In the genomic region with DNA sequence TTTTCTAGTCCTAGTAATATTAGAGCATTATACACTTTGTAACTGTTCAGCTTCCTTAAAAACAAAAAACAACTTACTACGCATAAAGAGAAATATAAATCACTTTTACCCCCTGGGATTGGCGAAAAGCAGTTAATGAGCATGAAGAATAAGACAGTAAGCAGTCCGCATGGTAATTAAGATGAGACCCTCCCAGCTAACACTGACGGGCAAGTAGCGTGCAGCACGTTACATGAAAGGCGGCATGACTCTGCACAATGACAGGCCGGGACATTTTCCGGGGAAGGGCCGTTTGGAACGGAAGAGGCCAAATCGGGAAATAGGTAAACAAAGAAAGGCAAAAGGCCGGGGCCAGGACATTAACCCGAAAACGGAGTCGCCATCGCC, we compare ENCODE assay signal across 8 mouse cellular contexts. TPM values are rescaled to one million over a fixed set of nuclear protein-coding genes. Genes with fewer than 3 reads are reported as not detected.
A peak's percentile ranks its signal among the peaks of the same experiment; 100 is the strongest.
DNase-seq lines count a peak whose midpoint lies in the region; ATAC-seq and TF ChIP-seq lines count a peak whose summit lies in the region.

No protein-coding gene starts in this region.

- ATAC-seq in erythroblast, adult 5-6 weeks (replicated peaks; ENCODE audit: low FRiP score, poor library complexity, severe bottlenecking): peak; percentile 71

- H3K36me3 ChIP-seq in ES-E14 (ENCODE audit: control insufficient read depth, insufficient read depth, low read length, poor library complexity, severe bottlenecking): no peaks in the 10 kb centered on the region; the same call in 1 of the 2 replicates

- peak overlapping the region; percentile 72 to 79 for H3K4me3 ChIP-seq in ES-E14 (ENCODE audit: insufficient read depth in 1 of 2, low read depth in 1 of 2, low read length in 2 of 2, poor library complexity in 1 of 2, severe bottlenecking in 1 of 2)

- peak; percentile 92 for DNase-seq in gastrocnemius, adult 18-20 months (ENCODE audit: low spot score)
- no peak for DNase-seq in gastrocnemius, postnatal 25 days
- DNase-seq in ES-E14 (ENCODE audit: low read depth, low spot score): no peak
- DNase-seq in kidney, adult 9 months: peak; percentile 96
- DNase-seq in lung, postnatal 10 days: peak; percentile 93
- peak; percentile 89 for DNase-seq in telencephalon, adult 2 months (ENCODE audit: low read depth, low spot score)
- no peak for DNase-seq in cerebellum, adult 8-10 months

- in situ Hi-C loops in ES-E14 (cut with MboI; ENCODE audit: low sequenced_read_pairs in 2 of 2, unreplicated experiment in 2 of 2): no loop called here

- no peaks in the 10 kb centered on the region; a peak in 1 of 4 replicates for H3K4me1 ChIP-seq in ES-E14 (ENCODE audit: control insufficient read depth in 2 of 2, insufficient read depth in 2 of 2, low read length in 2 of 2, poor library complexity in 1 of 2)

- H3K9me3 ChIP-seq in ES-E14 (ENCODE audit: control insufficient read depth, insufficient read depth, low read depth, low read length): no peaks in the 10 kb centered on the region

- H3K27ac ChIP-seq in ES-E14 (ENCODE audit: insufficient read depth, low read depth, low read length, poor library complexity, severe bottlenecking): peak overlapping the region; percentile 100

- peak overlapping the region; percentile 98 for H3K9ac ChIP-seq in ES-E14 (ENCODE audit: insufficient read depth, low read depth, low read length, poor library complexity, severe bottlenecking)

TF ChIP-seq in ES-E14, 5 proteins besides CTCF, POLR2A, EP300 and RAD21:
- TF ChIP-seq MAFK (IDR thresholded peaks at IDR 0.05; ENCODE audit: insufficient read depth, low read depth, low read length): peak; percentile 97
- no peak for TF ChIP-seq ZNF384 (IDR thresholded peaks at IDR 0.05; ENCODE audit: low read depth, low read length)
- TF ChIP-seq CHD2 (IDR thresholded peaks at IDR 0.05; ENCODE audit: low read depth, low read length): peak; percentile 27; the same call in 1 of the 2 replicates
- peak; percentile 7; the same call in 1 of the 2 replicates for TF ChIP-seq HCFC1 (IDR thresholded peaks at IDR 0.05; ENCODE audit: borderline replicate concordance, insufficient read depth, low read length)

RNA-seq across cellular contexts. Expression of gene Cox20, which starts 0.9 kb away (rescaled TPM):
- 10 to 100 TPM; 43.1 to 45.2 TPM for total RNA-seq in gastrocnemius, adult 18-20 months (2021)
- total RNA-seq in gastrocnemius, postnatal 25 days (2021): 10 to 100 TPM; 30.1 to 32.9 TPM
- total RNA-seq in ES-E14 (2012; rRNA removed): 14.4 and 18.2 TPM in 2 replicates
- total RNA-seq in erythroblast, adult 5-6 weeks (2015; ENCODE audit: low replicate concordance): 53.6 and 94.9 TPM in 2 replicates
- 54.2 and 68.2 TPM in 2 replicates for total RNA-seq in erythroblast, adult 5-6 weeks (2017; ENCODE audit: low replicate concordance)

RNA-seq across cellular contexts. Expression of gene Hnrnpu, which starts 19.6 kb away (rescaled TPM):
- total RNA-seq in gastrocnemius, adult 18-20 months (2021): 100 to 1,000 TPM; 101 to 152 TPM
- 100 to 1,000 TPM; 105 to 116 TPM for total RNA-seq in gastrocnemius, postnatal 25 days (2021)
- 459 and 494 TPM in 2 replicates for total RNA-seq in ES-E14 (2012; rRNA removed)
- 125 and 168 TPM in 2 replicates for total RNA-seq in erythroblast, adult 5-6 weeks (2015; ENCODE audit: low replicate concordance)
- total RNA-seq in erythroblast, adult 5-6 weeks (2017; ENCODE audit: low replicate concordance): 167 and 210 TPM in 2 replicates

Comparison
In these comparisons a context has a peak if more than half of its experiments do, and no peak if none do; other contexts are left out.
1. DNase-seq: peak in gastrocnemius, adult 18-20 months (single experiment), kidney, adult 9 months (single experiment), lung, postnatal 10 days (single experiment) and telencephalon, adult 2 months (single experiment); none in gastrocnemius, postnatal 25 days (single experiment), ES-E14 (single experiment) and cerebellum, adult 8-10 months (single experiment).